Mouse (Mus musculus) liver, postnatal 0 days (tissue): ENCODE measurements at regions not wholly inside any gene's neighbourhood (a gene's known extent, or its start where the extent isn't known, plus 50 kb on each side); places are given as distances from the start of the nearest gene placed in this dataset.

Experiments used
- CTCF ChIP-seq: sonication (generic); IDR thresholded peaks from 2 replicates; pipeline ENCODE4 v1.5.1; 2016; ENCODE audit warnings: antibody characterized with exemption, low read depth
- EP300 ChIP-seq: IDR thresholded peaks from 2 replicates; pipeline ENCODE4 v1.6.1; 2016; ENCODE audit warnings: antibody characterized with exemption, low read depth, mild to moderate bottlenecking

- TF ChIP-seq EP300 (no peak), CTCF (no peak)
These were observed 152.1 kb upstream of the Sdk2 start for GRCm38 (mm10) chr11:114218732-114219506.
